Mouse (Mus musculus): ENCODE data around the gene Nectin1.

Gene Nectin1

DNA sequence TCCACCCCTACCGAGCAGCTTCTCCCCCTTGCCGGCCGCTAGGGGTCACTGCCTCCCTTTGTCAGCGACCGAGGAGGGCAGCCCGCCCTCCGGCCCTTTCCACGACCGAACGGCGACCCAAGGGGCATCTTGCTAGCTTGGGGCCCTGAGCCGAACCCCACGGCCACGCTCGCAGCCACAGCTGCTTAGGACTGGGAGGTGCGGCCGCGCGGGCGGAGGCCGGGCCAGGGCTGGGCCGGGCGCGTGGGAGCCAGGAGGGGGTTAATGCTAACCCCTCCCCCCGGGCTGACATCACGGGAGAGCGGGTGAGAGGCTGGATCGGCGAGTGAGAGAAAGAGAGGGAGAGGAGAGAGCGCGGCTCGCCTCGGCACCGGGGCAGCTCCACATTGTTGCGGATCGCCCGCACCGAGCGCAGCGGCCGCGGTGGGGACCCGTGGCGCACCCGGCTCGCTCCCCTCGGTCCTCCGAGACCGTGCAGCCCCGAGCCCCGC lies at the start of gene Nectin1:
TSS of gene Nectin1 (plus strand) at position 338 of the 491 bp plus-strand sequence.
- CTCF ChIA-PET: interaction anchor here (0.5 to 3.0 kb wide), 50 partner anchors 9 to 601 kb away, joined by 3 to 26 read pairs (median 4); no protein-coding TSS in a partner anchor
- POLR2A ChIA-PET: interaction anchor here (0.6 to 3.0 kb wide), 23 partner anchors 8 to 591 kb away, joined by 3 to 17 read pairs (median 3); partner anchors contain the start of gene H2afx (in 1 of the 4)

DNA sequence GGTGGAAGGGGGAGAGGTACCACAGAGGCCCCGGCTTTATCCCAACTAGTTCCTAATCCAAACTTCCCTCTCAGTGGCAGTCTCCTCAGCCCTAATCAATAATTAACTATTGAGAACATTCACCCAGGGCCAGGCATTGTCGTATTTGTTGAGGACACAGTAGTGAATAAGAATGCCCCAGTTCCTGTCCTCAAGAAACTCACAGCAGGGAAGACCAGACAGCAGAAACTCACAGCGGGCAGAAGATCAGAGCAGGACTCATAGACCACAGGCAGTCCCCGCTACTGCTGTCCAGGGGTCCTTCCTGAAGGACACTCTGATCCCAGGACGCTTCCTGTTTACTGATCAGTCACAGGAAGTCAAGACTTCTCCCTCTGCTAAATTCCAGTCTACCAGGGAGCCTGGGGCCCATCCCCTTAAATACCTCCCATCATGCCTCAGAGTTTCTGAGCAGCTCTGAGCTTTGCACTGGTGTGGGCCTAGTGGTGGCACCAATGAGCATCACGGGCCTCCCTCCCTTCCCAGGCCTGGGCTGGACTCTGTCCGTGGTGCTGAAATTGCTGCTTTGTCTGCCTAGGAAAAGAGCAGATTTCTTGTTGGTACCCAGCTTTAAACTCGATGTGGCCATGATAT lies 45.6 kb upstream of the Nectin1 start:
- POLR2A ChIA-PET: interaction anchor here in 1 of 4 experiments (1.1 kb wide), 1 partner anchor 70 kb away, joined by 3 read pairs; no protein-coding TSS in a partner anchor

DNA sequence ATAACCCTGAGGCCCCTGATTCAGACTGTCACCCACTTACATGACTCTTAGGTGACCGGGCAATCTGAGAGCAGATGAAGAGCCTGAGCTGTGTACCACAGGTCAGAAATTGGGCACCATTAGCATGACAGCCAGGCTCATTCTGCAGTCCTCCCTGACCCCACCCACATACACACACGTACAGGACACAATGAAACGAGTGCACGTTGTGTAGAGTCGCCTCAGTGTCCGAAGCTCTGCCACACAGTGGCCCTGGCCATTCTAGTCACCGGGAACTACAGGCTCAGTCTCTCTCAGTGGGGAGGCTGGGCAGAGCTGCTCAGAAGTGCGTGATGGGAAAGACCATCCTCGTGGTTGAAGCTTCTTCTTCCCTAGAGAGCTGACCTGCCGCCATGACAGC lies 44.9 kb upstream of the Nectin1 start:
- ChIA-PET POLR2A (interaction anchor here in 2 of 4 experiments (0.6 to 0.9 kb wide), 2 partner anchors 79 to 98 kb away, joined by 3 read pairs; no protein-coding TSS in a partner anchor), CTCF (interaction anchor here in 3 of 4 experiments (0.5 to 1.0 kb wide), 3 partner anchors 147 to 415 kb away, joined by 3 to 10 read pairs (median 3); no protein-coding TSS in a partner anchor)

More for the DNA sequence above, 45.6 kb upstream of the Nectin1 start:
- CTCF ChIA-PET: interaction anchor here in 3 of 4 experiments (0.6 to 1.0 kb wide), 5 partner anchors 45 to 1081 kb away, joined by 3 to 4 read pairs (median 3); partner anchors contain the start of gene Nectin1 (in 1 of the 3)

DNA sequence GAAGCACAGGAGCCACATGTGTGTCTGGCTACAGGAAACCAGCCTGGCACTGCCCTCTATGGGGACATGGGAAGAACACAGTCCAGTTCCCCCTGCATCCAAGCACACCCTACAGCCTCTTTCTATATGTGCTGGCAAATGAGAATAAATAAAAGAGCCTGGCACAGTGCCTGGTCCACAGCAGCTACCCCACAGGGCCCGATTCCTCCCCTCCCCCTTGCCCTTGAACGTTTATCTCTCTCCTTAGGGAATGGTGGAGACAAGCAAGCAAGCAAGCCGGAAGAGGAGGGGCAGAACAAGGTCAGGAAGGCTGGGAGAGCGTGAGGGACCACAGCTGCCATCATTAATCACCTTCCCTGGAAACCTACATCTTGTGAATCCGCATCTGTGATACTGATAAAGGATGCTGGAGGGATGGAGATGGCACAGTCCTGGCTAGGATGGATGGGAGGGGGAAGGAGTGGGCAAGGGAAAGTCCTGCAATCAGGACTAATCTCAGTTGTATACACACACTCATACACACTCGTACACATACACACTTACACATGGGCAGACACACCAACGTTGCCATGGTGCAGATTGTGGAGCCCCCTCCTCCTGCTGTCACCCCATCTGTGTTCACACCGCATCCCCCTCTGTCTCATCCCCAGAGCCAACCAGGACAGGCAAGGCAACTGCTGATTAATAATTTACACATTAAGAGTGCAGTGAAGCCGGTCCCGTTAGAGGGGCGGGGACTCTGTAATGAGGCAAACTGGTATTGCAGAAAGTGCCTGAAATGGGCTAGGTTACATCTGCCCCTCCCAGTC lies 44.2 kb upstream of the Nectin1 start:
- CTCF ChIA-PET: interaction anchor here in 1 of 4 experiments (0.5 kb wide), 1 partner anchor 155 kb away, joined by 10 read pairs; no protein-coding TSS in a partner anchor
- POLR2A ChIA-PET: interaction anchor here in 2 of 4 experiments (0.6 to 0.9 kb wide), 3 partner anchors 79 to 240 kb away, joined by 3 to 7 read pairs (median 3); no protein-coding TSS in a partner anchor

DNA sequence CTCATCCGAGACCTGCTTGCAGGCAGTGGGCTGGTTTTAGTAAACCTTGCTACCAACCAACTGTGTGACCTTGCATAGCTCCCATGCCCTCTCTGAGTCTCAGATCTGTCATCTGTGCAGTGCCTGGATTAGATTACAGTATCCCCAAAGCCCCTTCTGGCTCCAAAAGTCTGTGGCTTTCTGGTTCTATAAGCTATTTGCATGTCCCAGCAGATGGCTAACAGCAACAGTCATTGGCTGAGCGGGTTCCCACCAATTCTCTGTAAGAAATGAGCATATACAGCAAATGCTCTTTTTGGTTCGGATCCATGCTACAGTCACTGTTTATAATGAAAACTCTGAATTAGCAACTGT lies 43.6 kb upstream of the Nectin1 start:
- ChIA-PET CTCF (no interaction called here), POLR2A (interaction anchor here in 2 of 4 experiments (0.8 to 1.3 kb wide), 2 partner anchors 26 to 239 kb away, joined by 3 to 7 read pairs; no protein-coding TSS in a partner anchor)

DNA sequence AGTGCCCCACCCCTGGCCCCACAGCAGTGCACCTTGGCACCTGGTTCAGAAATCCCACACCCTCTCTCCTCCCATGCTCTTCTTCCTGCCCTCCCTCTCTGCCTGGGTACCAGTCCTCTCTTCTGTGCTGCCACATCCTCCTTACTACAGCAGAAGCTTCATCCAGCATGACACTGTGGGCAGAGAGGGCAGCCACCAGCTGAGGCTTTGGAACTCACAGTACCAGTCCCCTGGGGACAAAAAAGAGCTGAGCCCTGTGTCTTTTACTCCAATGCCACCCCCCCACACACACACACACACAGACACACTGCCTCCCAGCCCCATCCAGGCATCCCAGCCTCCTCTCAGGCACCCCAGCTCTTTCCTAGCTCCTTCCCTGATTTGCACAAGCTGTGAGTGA lies 42.0 kb upstream of the Nectin1 start:
- ChIA-PET POLR2A (interaction anchor here in 1 of 4 experiments (0.6 kb wide), 1 partner anchor 132 kb away, joined by 4 read pairs; no protein-coding TSS in a partner anchor), CTCF (no interaction called here)

DNA sequence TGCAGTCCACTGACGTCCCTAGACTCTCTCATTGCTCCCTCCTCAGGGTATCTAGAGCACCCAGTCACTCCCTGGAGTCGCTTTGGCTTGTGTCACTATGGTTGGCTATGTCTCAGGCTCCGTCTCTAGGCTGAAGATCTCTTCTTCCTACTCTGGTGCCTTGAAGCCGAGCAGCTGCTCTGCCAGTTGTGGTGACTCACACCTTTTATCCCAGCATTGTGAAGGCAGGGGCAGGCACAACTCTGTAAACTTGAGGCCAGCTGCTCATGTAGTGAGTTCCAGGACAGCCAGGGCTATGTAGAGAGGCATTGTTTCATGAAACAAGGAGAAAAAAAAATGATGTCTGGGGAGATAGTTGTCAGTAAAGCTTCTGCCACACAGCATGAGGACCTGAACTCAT lies 36.2 kb upstream of the Nectin1 start:
- POLR2A ChIA-PET: no interaction called here
- CTCF ChIA-PET: no interaction called here

DNA sequence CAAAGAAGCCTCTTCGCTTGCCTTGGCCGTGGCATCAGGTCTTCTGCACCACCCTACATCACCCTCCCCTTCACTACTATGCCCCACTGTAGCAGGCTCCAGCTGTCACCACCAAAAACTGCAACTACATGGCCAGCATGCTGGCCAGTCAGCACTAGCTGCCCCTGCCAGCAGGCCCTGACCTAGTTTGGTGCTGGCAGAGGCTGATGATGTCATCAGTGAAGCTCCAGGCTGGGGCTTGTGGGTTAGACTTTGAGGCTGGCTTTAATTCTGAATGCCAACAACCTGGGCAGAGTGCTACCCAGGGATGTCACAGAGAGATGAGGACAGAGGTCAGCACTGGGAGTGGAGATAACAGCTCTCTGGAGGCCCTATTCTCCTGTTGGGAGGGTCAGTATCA lies 35.1 kb upstream of the Nectin1 start:
- POLR2A ChIA-PET: no interaction called here
- CTCF ChIA-PET: no interaction called here

DNA sequence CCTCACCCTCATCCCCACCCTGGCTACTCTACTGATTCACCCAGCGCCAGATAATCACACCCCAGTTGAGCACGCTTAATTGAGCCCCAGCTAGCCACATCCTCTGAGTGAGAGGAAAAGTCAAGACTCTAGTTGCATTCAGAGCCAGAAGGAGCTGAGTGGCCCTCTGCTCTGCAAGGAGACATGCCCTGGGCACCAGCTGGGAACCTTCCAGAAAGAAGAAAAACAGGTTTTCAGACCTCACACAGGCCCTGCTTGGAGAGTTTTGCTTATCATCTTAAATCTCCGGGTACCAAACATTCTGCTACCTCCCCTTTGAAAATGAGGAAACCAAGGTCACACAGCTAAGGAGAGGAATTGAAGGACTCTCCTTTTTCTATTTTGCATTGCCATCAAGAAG lies 30.4 kb upstream of the Nectin1 start:
- ChIA-PET POLR2A (interaction anchor here in 1 of 4 experiments (3.1 kb wide), 1 partner anchor 11 kb away, joined by 7 read pairs; no protein-coding TSS in a partner anchor), CTCF (interaction anchor here in 1 of 4 experiments (0.6 kb wide), 1 partner anchor 23 kb away, joined by 6 read pairs; no protein-coding TSS in a partner anchor)

DNA sequence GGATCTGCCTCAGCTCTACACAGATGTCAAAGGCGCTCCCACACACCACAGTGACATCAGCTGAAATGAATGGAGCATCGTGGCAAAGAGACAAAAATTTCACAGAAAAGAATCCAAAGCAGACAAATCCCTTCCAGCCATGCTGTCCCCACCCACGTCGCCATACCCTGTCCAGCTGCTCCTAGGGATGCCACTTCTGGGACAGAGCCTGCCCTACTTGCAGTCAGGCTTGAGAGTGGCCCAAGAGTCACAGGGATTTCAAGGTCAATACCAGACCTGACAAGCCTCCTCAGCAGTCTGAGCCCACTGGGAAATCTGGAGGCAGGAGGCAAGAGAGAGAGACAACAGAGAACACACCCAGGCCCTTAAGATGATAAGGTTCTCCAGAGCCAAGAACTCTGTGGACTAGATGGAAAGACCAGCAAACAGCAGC lies 24.4 kb upstream of the Nectin1 start:
- POLR2A ChIA-PET: interaction anchor here in 1 of 4 experiments (0.6 kb wide), 1 partner anchor 615 kb away, joined by 3 read pairs; no protein-coding TSS in a partner anchor
- CTCF ChIA-PET: interaction anchor here in 1 of 4 experiments (0.5 kb wide), 1 partner anchor 38 kb away, joined by 3 read pairs; no protein-coding TSS in a partner anchor

DNA sequence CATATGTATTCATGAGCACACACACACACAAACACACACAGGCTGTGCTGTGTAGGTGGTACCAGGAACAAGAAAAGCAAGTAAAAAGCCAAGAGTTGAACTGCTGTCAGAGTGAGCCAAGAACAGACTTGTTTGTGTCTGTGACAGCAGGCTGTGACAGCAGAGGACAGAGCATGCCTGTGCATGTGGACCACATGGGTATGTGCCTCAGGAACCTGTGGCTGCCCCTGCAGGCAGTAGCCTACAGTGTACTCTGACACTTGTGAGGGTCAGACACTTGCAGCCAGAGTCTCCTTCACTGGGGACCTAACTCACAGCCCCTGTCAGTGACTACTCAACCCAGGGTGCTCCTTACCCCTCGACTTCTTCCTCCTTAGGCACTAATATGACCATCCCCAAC lies 23.7 kb upstream of the Nectin1 start:
- CTCF ChIA-PET: no interaction called here
- POLR2A ChIA-PET: no interaction called here

DNA sequence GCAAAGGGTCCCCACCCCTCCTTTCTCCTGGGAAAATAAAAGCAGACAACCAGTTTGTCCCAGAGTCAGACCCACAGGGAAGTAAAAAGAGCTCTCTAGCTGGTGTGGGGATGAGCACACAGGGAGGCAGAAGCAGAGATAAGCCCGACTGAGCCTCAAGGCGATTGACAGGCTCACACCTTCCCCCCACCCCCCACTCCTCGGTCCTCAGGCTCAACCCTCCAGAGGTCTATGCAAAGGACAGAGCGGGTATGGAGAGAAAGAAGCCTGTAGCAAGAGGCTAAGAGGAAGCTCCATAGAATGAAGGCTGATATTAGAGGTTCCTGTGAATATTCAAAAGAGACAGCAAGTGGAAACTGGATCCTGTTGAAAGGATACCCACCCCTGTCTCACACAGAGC lies 19.7 kb upstream of the Nectin1 start:
- ChIA-PET CTCF (interaction anchor here (0.6 to 1.6 kb wide), 9 partner anchors 12 to 1749 kb away, joined by 3 to 9 read pairs (median 4); partner anchors contain the start of gene Nectin1 (in 1 of the 4)), POLR2A (interaction anchor here in 3 of 4 experiments (0.6 to 7.1 kb wide), 13 partner anchors 9 to 342 kb away, joined by 3 to 53 read pairs (median 5); partner anchors contain the start of gene Nectin1 (in 1 of the 3))

DNA sequence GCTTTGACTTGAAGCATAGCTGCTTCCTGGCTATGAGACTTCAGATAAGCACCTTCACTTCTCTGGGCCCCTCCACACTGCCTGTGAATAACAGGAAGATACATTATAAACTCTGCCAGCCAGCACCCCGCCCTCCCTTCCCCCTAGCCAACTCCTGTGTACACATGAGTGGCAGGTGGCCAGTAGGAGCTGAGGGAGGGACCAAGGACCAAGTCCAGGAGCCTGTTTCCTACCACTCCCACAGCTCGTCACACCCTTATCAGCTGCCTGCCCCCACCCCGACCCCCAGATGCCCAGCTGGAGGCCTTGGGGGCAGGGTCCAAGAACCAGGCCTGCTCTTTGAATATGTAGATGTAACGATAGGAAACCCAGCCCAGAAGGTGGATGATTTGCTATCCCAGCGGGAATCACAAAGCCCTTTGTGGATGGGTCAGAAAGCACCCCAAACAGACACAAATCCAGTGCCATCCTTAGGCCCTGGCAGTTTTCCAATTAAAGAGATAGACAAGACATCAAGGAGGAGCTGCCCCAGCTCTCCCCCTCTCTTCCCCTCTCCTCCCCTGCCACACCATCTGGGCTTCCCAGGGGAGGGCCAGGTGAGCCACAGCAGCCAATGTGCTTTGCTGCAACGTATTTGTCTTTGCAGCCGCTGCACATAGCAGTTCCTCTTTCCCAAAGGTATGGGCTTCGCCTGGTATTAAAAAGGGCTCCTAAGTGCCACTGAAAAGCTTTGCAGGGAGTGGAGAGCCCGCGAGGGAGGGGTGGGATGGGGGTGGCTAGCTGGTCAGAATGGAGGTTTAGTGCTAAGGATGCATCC lies 14.1 kb upstream of the Nectin1 start:
- CTCF ChIA-PET: interaction anchor here (0.6 to 3.4 kb wide), 18 partner anchors 14 to 336 kb away, joined by 3 to 26 read pairs (median 4); partner anchors contain the start of gene Nectin1 (in 4 of the 4)
- POLR2A ChIA-PET: interaction anchor here (0.5 to 7.1 kb wide), 20 partner anchors 6 to 605 kb away, joined by 3 to 53 read pairs (median 3); partner anchors contain the start of genes Nectin1 (in 3 of the 4) and H2afx (in 1 of the 4)

DNA sequence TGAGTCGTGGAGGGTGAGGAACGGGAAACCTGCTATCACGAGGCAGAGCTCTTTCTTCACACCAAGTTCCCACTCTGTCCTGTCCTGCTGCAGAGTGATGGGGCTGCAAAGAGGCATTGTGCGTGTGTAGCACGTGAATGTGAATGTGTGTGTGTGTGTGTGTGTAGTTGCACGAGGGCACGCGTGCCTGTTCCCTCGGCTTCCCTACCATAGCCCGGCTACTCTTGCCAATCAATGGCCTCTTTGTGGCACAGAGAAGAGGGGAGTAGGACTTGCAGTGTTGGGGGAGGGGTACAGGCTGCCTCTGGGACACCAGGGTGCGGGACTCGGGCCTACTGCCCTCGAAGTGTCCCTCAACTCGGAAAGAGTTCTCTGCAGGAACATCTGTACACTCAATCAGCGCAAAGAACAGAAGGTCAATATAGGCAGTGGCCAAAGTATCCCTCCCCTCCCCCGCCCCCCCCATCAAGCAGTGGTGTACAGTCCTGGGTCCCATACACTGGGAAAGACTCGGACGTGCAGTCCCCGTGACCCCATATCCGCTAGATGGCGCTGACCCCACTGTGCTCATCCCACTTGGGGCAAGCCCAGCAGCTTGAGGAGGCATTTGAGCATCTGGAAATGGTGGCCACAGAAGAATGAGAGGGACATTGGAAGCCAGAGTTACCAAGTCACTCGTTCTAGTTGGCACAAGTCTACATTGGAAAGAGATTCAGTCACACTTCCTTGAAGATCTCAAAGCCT lies 13.3 kb upstream of the Nectin1 start:
- ChIA-PET POLR2A (interaction anchor here in 3 of 4 experiments (0.5 to 7.1 kb wide), 20 partner anchors 6 to 604 kb away, joined by 3 to 53 read pairs (median 3); partner anchors contain the start of genes Nectin1 (in 2 of the 3) and H2afx (in 1 of the 3)), CTCF (interaction anchor here (0.6 to 3.4 kb wide), 28 partner anchors 10 to 1570 kb away, joined by 3 to 26 read pairs (median 4); partner anchors contain the start of gene Nectin1 (in 4 of the 4))

DNA sequence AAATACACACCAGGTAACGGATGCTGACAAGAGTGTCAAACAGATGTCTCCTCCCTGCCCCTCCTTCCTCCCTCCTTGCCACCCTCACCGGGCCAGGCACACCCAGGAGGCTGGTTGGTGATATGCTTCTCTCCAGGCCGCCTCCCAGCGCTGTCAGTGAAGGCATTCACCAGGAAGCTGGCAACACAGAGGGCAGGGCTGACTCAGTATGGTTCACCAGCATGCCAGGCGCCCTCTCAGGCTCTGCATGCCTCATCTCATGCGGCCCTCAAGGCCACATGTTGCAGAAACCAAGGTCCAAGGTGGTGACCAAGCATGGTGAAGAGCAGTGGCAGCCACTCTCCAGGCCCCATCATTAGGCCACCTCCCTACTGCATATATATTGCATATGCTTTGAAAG lies 11.9 kb upstream of the Nectin1 start:
- CTCF ChIA-PET: interaction anchor here in 3 of 4 experiments (1.4 to 3.4 kb wide), 3 partner anchors 9 to 12 kb away, joined by 4 to 26 read pairs (median 8); partner anchors contain the start of gene Nectin1 (in 2 of the 3)
- POLR2A ChIA-PET: interaction anchor here in 1 of 4 experiments (1.2 to 4.0 kb wide), 2 partner anchors 8 to 12 kb away, joined by 4 to 17 read pairs; partner anchors contain the start of gene Nectin1

DNA sequence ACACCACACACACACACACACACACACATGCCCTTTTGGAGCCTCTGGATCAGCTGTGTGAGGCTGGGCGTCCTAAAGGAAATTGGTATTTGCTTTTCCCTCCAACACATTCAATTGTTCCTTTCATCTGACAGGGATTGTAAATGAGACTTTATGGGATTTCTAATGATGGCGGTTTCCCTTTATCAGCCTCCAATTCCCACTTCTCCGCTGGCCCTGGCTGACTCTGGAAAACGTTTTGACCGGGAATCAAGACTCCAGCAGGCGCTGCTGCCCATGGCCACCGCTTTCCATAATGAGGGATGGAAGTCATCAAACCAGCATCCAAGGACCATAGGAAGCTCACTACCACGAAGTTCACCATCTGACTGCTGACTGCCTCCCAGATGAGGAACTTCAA lies 11.1 kb upstream of the Nectin1 start:
- POLR2A ChIA-PET: interaction anchor here in 1 of 4 experiments (1.2 to 4.0 kb wide), 2 partner anchors 9 to 12 kb away, joined by 4 to 17 read pairs; partner anchors contain the start of gene Nectin1
- CTCF ChIA-PET: no interaction called here

Data from embryonic stem cell, embryonic (primary cell).